Mouse (Mus musculus): Measurements from ENCODE around the gene Slc25a11. TPM values are rescaled to one million over a fixed set of nuclear protein-coding genes. Genes with fewer than 3 reads are reported as not detected.
A peak's percentile ranks its signal among the peaks of the same experiment; 100 is the strongest.

The Slc25a11 gene
- total and polyA plus RNA-seq, 3 experiments, result 59.2 to 125 (median 72.7) TPM

- peaks cover 13% of the 10 kb centered on the region for H3K4me1 ChIP-seq (ENCODE audit: insufficient read depth, low read depth, low read length)
- peak; percentile 34; the same call in 1 of the 2 replicates for ATAC-seq (ENCODE audit: extremely low read depth, insufficient number of reproducible peaks, low FRiP score, poor library complexity, severe bottlenecking)
- peak; percentile 76 for DNase-seq (ENCODE audit: low spot score)
- H3K4me3 ChIP-seq (ENCODE audit: low read depth, low read length), result peak overlapping the region; percentile 62; the same call in 1 of the 2 replicates
- peaks cover 13% of the 10 kb centered on the region; the same call in 1 of the 2 replicates for H3K27me3 ChIP-seq (ENCODE audit: insufficient read depth, low read length)
- TF ChIP-seq POLR2AphosphoS5 (IDR thresholded peaks at IDR 0.05; ENCODE audit: insufficient replicate concordance, low read depth, low read length), result no peak
- no peak for TF ChIP-seq GATA1 (IDR thresholded peaks at IDR 0.05; ENCODE audit: borderline replicate concordance, low read length)
- no peak for TF ChIP-seq TAL1 (conservative IDR thresholded peaks at IDR 0.05; ENCODE audit: low read depth, low read length)
- no peak for TF ChIP-seq CTCF (IDR thresholded peaks at IDR 0.05; ENCODE audit: low read depth, low read length)
- no peak for TF ChIP-seq GATA2 (IDR thresholded peaks at IDR 0.05; ENCODE audit: borderline replicate concordance, low read depth, low read length)
- peaks cover 54% of the 10 kb centered on the region for H3K36me3 ChIP-seq (replicated peaks)
- H3K9me3 ChIP-seq (replicated peaks), result no peaks in the 10 kb centered on the region
Observed at GRCm38 (mm10) chr11:70615074-70615473, 32.2 kb downstream of the Slc25a11 start.

GRCm38 (mm10) chr11:70612505-70612904 lies 34.8 kb downstream of the Slc25a11 start:
- H3K4me3 ChIP-seq (ENCODE audit: low read depth, low read length), result no peak overlapping the region
- ATAC-seq (ENCODE audit: extremely low read depth, insufficient number of reproducible peaks, low FRiP score, poor library complexity, severe bottlenecking) (no peak), DNase-seq (ENCODE audit: low spot score) (no peak)
- peaks cover 13% of the 10 kb centered on the region for H3K4me1 ChIP-seq (ENCODE audit: insufficient read depth, low read depth, low read length)
- H3K27me3 ChIP-seq (ENCODE audit: insufficient read depth, low read length), result peaks cover 4% of the 10 kb centered on the region; the same call in 1 of the 2 replicates
- H3K36me3 ChIP-seq (replicated peaks), result peaks cover 80% of the 10 kb centered on the region
- no peaks in the 10 kb centered on the region for H3K9me3 ChIP-seq (replicated peaks)
- TF ChIP-seq GATA2 (IDR thresholded peaks at IDR 0.05; ENCODE audit: borderline replicate concordance, low read depth, low read length) (no peak), TAL1 (conservative IDR thresholded peaks at IDR 0.05; ENCODE audit: low read depth, low read length) (no peak), CTCF (IDR thresholded peaks at IDR 0.05; ENCODE audit: low read depth, low read length) (no peak), GATA1 (IDR thresholded peaks at IDR 0.05; ENCODE audit: borderline replicate concordance, low read length) (no peak), POLR2AphosphoS5 (IDR thresholded peaks at IDR 0.05; ENCODE audit: insufficient replicate concordance, low read depth, low read length) (no peak)

- TF ChIP-seq POLR2AphosphoS5 (IDR thresholded peaks at IDR 0.05; ENCODE audit: insufficient replicate concordance, low read depth, low read length) (no peak), TAL1 (conservative IDR thresholded peaks at IDR 0.05; ENCODE audit: low read depth, low read length) (no peak), CTCF (IDR thresholded peaks at IDR 0.05; ENCODE audit: low read depth, low read length) (no peak), GATA1 (IDR thresholded peaks at IDR 0.05; ENCODE audit: borderline replicate concordance, low read length) (no peak), GATA2 (IDR thresholded peaks at IDR 0.05; ENCODE audit: borderline replicate concordance, low read depth, low read length) (no peak)
- H3K27me3 ChIP-seq (ENCODE audit: insufficient read depth, low read length), result no peaks in the 10 kb centered on the region
- DNase-seq (ENCODE audit: low spot score), result no peak
- peaks cover 13% of the 10 kb centered on the region for H3K4me1 ChIP-seq (ENCODE audit: insufficient read depth, low read depth, low read length)
- H3K36me3 ChIP-seq (replicated peaks), result peaks cover 91% of the 10 kb centered on the region
- no peak overlapping the region for H3K4me3 ChIP-seq (ENCODE audit: low read depth, low read length)
- no peak for ATAC-seq (ENCODE audit: extremely low read depth, insufficient number of reproducible peaks, low FRiP score, poor library complexity, severe bottlenecking)
- H3K9me3 ChIP-seq (replicated peaks), result no peaks in the 10 kb centered on the region
Observed at GRCm38 (mm10) chr11:70610752-70611151, 36.5 kb downstream of the Slc25a11 start.

GRCm38 (mm10) chr11:70608381-70609066 lies 38.8 kb downstream of the Slc25a11 start:
- ATAC-seq (ENCODE audit: extremely low read depth, insufficient number of reproducible peaks, low FRiP score, poor library complexity, severe bottlenecking) (no peak), DNase-seq (ENCODE audit: low spot score) (no peak)
- Histone ChIP-seq H3K4me1 (ENCODE audit: insufficient read depth, low read depth, low read length) (peaks cover 4% of the 10 kb centered on the region), H3K36me3 (replicated peaks) (peaks cover 99% of the 10 kb centered on the region), H3K4me3 (ENCODE audit: low read depth, low read length) (no peak overlapping the region), H3K9me3 (replicated peaks) (no peaks in the 10 kb centered on the region), H3K27me3 (ENCODE audit: insufficient read depth, low read length) (no peaks in the 10 kb centered on the region)
- TF ChIP-seq GATA2 (IDR thresholded peaks at IDR 0.05; ENCODE audit: borderline replicate concordance, low read depth, low read length) (no peak), CTCF (IDR thresholded peaks at IDR 0.05; ENCODE audit: low read depth, low read length) (peak; percentile 2; the same call in 1 of the 2 replicates), TAL1 (conservative IDR thresholded peaks at IDR 0.05; ENCODE audit: low read depth, low read length) (no peak)

GRCm38 (mm10) chr11:70607611-70608010 lies 39.7 kb downstream of the Slc25a11 start:
- peaks cover 2% of the 10 kb centered on the region for H3K4me1 ChIP-seq (ENCODE audit: insufficient read depth, low read depth, low read length)
- no peak for ATAC-seq (ENCODE audit: extremely low read depth, insufficient number of reproducible peaks, low FRiP score, poor library complexity, severe bottlenecking)
- no peak overlapping the region for H3K4me3 ChIP-seq (ENCODE audit: low read depth, low read length)
- DNase-seq (ENCODE audit: low spot score), result no peak
- peaks cover 99% of the 10 kb centered on the region for H3K36me3 ChIP-seq (replicated peaks)
- H3K9me3 ChIP-seq (replicated peaks), result no peaks in the 10 kb centered on the region
- TF ChIP-seq GATA1 (IDR thresholded peaks at IDR 0.05; ENCODE audit: borderline replicate concordance, low read length), result no peak
- TF ChIP-seq CTCF (IDR thresholded peaks at IDR 0.05; ENCODE audit: low read depth, low read length), result no peak
- no peak for TF ChIP-seq TAL1 (conservative IDR thresholded peaks at IDR 0.05; ENCODE audit: low read depth, low read length)
- TF ChIP-seq POLR2AphosphoS5 (IDR thresholded peaks at IDR 0.05; ENCODE audit: insufficient replicate concordance, low read depth, low read length), result no peak
- TF ChIP-seq GATA2 (IDR thresholded peaks at IDR 0.05; ENCODE audit: borderline replicate concordance, low read depth, low read length), result no peak
- H3K27me3 ChIP-seq (ENCODE audit: insufficient read depth, low read length), result no peaks in the 10 kb centered on the region

- no peak for ATAC-seq (ENCODE audit: extremely low read depth, insufficient number of reproducible peaks, low FRiP score, poor library complexity, severe bottlenecking)
- H3K4me3 ChIP-seq (ENCODE audit: low read depth, low read length), result no peak overlapping the region
- H3K4me1 ChIP-seq (ENCODE audit: insufficient read depth, low read depth, low read length), result no peaks in the 10 kb centered on the region; the same call in 1 of the 2 replicates
- peaks cover 100% of the 10 kb centered on the region for H3K36me3 ChIP-seq (replicated peaks)
- TF ChIP-seq POLR2AphosphoS5 (IDR thresholded peaks at IDR 0.05; ENCODE audit: insufficient replicate concordance, low read depth, low read length) (no peak), GATA2 (IDR thresholded peaks at IDR 0.05; ENCODE audit: borderline replicate concordance, low read depth, low read length) (no peak), GATA1 (IDR thresholded peaks at IDR 0.05; ENCODE audit: borderline replicate concordance, low read length) (no peak)
- H3K27me3 ChIP-seq (ENCODE audit: insufficient read depth, low read length), result no peaks in the 10 kb centered on the region
- no peaks in the 10 kb centered on the region for H3K9me3 ChIP-seq (replicated peaks)
- DNase-seq (ENCODE audit: low spot score), result no peak
Observed at GRCm38 (mm10) chr11:70606717-70607116, 40.6 kb downstream of the Slc25a11 start.

All from G1E (cell line).